Mouse (Mus musculus) cerebellum, adult 2 months (tissue): ENCODE results near the gene Pcgf1.

ENCODE experiments used
- CTCF ChIP-seq: fragments of 200-500 bp; IDR thresholded peaks from 2 replicates; pipeline ENCODE4 v1.5.1; 2011; ENCODE audit warnings: low read depth, mild to moderate bottlenecking, control low read depth, low read length, moderate library complexity, borderline replicate concordance; ENCODE audit not compliant: insufficient read depth
- POLR2A ChIP-seq: fragments of 200-500 bp; IDR thresholded peaks from 2 replicates; pipeline ENCODE4 v1.6.1; 2011; ENCODE audit warnings: low read length, control low read depth, borderline replicate concordance; ENCODE audit not compliant: insufficient read depth

- TF ChIP-seq CTCF (no peak), POLR2A (no peak)
Observed at GRCm38 (mm10) chr6:83058725-83059124, 18.9 kb upstream of the Pcgf1 start.
